Mouse (Mus musculus): Measurements from ENCODE around the gene Cebpzos.

DNA sequence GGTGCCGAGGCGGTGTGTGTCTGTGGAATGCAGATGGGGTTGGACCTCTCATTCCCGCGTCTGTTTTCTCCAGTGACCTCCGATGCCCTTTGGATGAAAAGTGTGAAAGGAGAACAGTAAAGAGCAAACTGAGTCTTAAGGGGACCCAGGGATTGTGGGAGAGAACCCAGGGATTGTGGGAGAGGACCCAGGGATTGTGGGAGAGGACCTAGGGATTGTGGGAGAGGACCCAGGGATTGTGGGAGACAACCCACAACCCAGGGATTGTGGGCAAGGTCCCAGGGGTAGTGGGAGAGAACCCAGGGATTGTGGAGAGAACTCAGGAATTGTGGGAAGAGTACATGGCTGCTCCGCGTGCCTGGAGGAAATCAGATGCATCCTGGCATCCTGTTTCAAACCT is 21.3 kb upstream of the Cebpzos start:
- TF ChIP-seq CTCF (IDR thresholded peaks at IDR 0.05; ENCODE audit: low read depth, low read length), result no peak
- no peak for TF ChIP-seq GATA1 (IDR thresholded peaks at IDR 0.05; ENCODE audit: borderline replicate concordance, low read length)
- no peak for TF ChIP-seq TAL1 (conservative IDR thresholded peaks at IDR 0.05; ENCODE audit: low read depth, low read length)
- no peak for TF ChIP-seq POLR2AphosphoS5 (IDR thresholded peaks at IDR 0.05; ENCODE audit: insufficient replicate concordance, low read depth, low read length)

Data from G1E (cell line).